Mouse (Mus musculus): Measurements from ENCODE around the gene Gm4792.

DNA sequence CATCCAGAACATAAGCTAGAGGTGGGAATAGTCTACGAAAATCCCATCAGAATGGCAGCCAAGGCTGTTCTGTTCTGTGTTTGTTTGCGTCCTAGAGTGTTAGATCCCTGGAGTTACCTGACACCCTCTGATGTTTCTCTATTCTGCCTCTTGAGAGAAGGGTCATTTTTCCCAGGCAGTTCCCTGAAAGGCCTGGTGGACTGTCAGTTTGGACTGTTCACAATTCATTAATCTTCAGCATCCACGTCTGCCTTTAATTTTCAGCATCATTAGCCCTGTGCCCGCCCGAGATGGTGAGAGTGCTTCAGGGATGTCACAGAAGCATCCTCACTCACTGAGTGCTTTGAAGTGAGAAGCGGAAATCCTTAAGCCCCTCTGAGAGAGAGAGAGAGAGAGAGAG lies 42.8 kb downstream of the Gm4792 start:
- TF ChIP-seq CTCF (IDR thresholded peaks at IDR 0.05; ENCODE audit: borderline replicate concordance, control insufficient read depth, extremely low read depth, insufficient read depth, low read length, poor library complexity) (no peak), POLR2A (IDR thresholded peaks at IDR 0.05; ENCODE audit: control insufficient read depth, extremely low read depth, insufficient read depth, low read length, poor library complexity) (no peak)
